Mouse (Mus musculus) retina, postnatal 7 days (tissue): ENCODE data around the gene Rpl23a.

Experiments used
- DNase-seq: peaks from one replicate; pipeline ENCODE4 v3.0.0-alpha.2; 2012; ENCODE audit warnings: low read depth, low spot score

Rpl23a gene

DNA sequence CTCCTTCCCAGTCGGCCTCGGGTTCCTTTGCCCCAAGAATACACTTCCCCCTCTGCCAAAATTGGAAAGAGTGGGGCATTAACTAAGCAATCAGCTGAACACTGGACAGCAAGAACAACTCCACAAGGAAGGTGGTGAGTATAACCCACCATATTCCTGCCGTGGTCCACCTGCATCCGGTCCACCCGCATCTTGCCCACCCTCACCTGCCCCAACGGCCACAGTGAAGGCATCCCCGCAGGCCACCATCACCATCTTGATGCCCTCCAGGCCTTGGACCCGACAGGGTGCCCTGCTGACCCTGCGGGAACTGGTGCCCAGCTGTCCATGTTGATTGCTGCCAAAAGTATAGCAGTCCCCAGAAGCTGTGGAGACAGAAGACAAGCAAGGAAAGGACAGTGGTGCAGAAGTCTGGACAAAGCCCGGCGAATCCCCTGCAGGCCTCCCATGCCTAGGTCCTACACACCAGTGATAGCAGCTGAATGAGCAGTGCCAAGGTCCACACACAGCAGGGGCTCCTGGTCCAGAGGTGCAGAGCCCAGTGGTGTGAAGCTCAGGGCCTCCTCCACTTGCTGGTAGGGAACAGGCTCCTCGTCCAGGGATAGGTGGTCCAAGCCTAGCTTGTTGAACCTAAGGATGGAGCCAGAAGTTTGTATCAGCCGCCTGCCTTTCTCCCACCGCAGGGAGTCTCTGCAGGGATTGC, 16.0 kb downstream of the Rpl23a start:
- no peak for DNase-seq

DNA sequence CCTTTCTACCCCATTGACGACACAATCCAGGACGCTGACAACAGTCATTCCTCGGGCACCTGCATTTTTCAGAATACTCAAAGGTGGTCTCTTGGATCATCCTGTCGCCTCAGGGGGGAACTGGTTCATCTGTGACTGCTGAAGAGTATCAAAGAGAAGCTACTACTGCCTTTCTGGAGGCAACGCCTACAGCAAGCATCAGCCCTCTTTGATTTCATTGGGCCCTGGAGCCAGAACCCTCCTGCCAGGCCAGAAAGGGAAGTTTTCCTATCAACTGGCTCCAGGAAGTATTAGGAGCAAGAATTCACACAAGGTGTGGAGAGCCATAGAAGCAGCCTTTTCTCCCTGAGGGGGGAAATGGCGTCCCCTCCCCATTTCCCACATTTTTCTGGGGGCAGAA, 16.7 kb downstream of the Rpl23a start:
- DNase-seq = no peak

DNA sequence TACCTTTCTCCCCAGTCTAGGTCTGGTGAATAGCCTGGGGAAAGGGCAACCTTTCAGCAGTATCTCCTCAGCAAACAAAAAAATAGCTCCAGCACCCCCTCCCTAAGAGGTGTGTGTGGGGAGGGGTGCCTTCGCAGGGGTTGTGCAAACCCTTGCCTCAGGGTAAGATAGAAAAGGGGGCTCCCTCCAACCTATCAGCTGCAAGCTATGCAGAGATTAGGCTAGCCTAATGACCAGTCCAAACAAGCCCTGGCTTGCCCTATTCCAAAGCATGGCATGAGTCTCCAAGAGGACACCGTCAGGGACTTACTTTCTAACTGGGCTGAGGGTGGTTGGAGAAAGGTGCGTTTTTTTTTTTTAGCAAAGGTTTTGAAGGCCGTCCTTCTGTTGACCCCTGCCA, 17.2 kb downstream of the Rpl23a start:
- DNase-seq = no peak

DNA sequence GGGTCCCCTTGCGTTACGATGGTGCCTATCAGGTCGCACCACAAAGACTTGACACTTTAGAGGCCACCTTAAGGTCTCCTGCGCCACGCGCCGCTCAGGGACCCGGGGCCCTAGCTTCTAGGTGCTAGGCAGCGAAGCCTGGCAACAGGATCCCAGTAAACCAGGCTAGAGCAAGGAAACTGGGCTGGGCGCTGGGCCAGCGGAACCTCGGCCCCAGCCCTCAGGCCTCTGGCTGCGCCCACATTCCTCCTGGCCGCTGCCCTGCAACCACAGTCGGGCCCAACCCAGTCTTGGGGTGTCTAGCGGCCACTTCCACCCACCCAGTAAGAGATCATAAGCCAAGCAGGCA, 17.6 kb downstream of the Rpl23a start:
- DNase-seq = no peak

DNA sequence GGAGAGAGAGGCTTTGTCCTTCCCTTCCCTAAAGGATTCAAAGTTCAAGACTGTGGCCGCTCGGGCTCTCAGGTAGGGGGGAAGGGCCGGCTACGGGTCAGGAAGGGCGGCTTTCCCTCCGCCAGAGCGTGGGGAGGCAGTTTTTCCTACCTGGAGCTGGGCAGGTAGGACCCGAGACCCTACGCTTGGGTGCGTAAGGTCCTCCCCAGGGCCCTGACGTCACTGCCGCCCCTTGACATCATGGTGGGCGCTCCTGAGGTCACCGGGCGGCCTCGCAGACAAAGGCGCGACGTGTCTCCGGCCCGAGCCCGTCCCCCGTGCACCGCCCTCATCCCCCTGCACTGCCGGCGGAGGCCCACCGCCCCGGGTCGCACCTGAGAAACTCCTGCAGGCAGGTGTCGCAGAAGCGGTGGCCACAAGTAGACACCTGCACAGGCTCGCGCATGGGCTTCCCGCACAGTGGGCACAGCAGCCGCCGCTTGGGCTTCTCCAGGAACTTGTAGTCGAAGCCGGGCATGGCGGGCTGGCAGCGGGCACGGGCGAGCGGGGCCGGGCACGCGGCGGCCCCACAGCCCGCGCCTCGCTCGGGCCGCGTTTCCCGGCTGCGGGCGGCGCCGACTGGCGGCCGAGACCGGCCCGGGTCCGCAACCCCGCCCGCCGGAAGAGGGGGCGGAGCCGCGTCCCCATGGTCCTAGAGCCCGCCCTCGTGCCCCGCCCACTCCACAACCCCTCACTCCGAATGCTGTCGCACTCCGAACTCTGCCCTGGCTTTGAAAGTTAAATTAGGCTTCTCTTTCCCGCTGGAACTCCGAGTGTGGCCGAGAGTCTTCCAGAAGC, 18.2 kb downstream of the Rpl23a start, which contains the start of gene Traf4:
Gene Traf4, minus strand, starts transcription at position 666 of the 837 bp plus-strand sequence.
- peak; percentile 66 for DNase-seq

DNA sequence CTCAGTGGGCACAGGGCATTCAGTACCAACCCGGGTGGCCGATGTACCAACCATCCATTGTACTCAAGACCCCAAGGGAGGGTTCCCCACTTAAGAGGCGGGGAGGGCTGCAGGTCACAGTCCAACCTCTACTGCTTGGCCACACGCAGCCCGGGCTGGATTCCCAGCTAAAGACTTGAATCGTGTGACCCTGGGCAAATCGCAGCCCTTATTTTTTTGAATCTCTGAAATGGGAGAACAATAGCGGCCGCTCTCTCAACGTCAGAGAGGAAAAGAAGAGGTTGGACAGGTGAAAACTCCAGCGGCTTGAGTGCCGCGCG, 18.8 kb downstream of the Rpl23a start:
- DNase-seq = no peak

DNA sequence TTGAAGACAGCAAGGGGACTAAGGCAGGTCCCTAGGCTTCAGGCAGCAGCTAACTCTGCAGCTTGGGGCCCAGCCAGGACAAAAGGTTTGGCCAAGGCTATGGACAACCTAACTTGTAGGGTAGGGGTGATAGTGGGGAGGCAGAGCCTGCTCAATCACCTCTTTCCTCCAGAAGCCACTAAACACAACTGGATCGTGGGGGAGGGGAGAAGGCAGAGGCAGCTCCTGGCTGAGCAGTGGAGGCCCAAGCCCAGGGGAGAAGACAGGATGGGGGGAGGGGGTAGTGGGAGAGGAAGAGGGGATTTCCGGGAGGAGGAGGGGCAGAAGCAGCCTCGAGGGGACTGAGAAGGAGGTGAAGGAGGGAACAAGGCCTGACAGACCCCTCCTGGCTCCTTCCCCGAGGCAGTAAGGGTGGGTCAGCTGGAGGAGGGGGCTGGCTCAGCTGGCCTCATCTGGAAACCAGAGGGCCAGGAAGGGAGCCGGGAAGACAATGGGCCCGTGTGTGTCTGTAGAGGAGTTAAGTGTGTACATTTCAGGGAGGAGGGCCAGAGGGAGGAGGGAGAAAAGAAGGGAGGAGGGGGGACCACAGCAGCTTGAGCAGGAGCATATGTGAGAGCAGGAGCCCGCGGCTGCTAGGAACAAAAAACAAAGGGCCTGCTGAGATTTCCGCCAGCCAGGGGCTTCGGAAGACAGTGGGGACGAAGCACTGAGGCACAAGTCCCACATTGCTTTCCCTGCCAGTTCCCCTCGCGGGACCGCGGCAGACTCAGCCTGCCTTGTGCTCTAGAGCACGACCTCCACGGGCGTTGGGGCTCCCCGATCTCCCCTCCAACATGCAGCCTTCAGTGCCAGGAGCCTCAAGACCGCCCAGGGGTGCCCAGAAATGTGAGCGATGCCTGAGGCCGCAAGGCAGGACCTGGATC, 19.4 kb downstream of the Rpl23a start:
- DNase-seq = no peak

DNA sequence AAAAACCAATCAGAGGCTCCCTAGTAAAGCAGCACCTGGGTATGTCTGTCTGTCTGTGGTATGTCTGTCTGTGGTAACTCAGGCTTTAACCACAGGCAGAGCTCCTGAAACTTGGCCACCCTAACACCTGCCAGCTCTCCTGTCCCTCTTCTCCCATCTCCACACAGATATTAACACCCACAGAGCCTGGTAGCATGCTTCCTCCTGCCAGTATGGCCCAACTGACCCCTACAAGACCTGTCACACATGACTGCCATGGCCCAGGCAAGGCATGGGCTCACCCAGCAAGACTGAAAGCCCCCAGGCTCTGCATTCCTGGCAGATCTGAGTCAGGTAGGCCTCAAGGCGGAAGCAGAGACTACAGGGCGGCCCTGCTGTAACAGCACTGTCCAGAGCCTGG, 20.3 kb downstream of the Rpl23a start:
- no peak for DNase-seq

DNA sequence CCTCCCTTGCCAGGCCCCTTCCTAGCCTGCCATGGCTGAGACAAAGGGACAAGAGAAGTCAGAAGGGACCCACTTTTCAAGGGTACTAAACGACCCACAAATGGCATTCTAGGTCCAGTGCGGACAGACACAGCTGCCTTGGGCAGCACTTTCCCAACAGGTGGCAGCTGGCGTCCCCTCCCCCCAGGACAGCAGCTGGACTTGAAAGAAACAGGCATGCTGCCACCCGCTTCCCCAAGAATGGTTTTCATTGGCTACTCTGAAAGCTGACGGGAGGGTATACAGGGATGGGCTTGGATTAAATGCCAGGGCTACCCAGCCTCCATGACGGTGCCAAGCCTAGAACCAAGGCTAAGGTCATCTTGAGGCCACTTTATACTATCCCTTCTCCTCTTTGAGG, 20.9 kb downstream of the Rpl23a start:
- no peak for DNase-seq

DNA sequence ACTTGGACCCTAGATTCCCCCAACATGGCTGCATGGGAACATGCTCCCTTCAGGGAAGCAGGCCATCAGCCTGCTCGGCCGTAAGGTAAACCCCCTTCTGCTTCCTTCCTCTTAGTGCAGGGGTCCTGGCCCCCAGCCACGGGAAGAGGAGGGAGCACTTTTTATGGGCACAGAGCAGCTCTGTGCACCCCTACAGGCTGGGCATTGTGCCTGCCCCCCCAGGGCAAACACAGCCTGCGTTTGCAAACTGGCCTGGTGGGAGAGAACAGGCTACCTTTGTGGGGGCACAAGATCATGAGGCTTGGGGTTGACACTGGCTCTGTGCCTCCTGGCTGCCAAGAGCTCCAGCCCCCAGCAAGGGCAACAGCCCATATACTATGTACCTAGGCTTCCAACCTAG, 21.4 kb downstream of the Rpl23a start:
- DNase-seq = no peak

DNA sequence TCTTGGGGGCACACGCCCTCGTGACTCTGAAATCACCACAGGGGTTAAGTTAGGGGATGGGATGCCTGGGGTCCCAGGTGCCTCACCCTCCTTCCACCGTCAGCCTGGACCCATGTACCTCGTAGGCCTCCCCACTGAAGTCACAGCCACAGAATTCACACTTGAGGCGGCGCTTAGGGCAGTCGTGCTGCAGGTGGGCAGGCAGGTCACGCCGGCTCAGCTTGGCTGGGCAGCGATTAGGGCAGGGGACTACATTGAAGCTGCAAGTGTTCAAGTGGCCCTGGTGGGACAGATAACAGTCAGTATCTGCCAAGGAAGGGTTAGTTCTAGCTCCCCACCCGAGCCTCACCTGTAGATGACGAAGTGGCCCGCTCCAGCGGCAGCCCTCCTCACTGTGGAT, 22.2 kb downstream of the Rpl23a start:
- no peak for DNase-seq

DNA sequence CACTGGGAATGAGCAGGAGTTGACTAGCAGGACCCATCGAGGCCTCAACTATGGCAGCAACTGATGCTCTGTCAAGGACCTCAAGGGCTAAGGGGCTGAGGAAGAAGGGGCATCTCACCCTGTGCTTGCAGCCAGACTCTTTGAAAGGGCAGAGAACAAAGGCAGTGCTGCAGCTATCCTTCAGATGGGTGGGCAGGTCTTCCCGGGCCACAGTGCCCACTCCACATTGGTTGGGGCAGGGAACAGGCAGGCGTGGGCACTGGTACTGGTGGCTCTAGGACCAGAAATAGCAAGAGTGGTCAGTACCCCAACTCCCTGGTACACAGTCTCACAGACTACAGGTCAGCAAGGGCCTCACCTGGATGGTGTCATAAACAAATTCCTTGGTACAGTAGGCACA, 22.7 kb downstream of the Rpl23a start:
- no peak for DNase-seq

DNA sequence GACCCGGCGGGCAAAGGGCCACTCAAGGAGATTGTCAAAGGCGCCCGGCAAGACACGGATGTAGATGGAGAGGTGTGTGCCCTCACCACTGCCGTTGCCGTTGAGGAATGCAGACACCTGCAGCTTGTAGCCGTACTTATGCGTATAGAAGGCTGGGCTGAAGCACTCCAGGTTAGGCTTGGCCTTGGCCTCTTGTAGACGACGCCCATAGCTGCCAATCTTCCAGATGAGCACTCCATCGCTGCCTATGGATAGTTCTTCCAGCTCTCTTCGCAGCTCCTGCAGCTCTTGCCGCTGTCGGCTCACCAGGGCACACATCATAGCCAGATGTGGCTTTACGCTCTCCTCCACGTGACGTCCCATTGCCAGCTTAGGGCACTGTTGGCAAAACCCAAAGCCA, 23.2 kb downstream of the Rpl23a start:
- DNase-seq = no peak

DNA sequence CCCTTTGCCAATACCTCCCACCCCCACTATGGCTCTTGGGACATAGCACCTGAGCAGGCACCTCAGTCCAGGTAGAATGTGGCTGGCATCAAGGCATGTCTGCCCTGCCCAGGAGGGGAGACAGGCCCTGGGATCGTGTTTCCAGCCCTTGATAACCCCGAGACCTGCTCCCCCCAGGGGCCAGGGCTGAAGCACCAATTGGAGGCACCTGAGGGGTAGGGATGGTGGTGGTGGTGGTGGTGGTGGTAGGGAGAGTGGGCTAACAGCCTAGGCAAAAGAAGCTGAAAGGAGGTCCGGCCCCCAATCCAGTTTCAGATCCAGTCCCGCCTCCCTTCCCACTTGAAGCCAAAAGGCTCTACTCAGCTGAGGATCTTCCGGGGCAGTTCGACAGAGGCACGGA, 23.8 kb downstream of the Rpl23a start:
- no peak for DNase-seq

DNA sequence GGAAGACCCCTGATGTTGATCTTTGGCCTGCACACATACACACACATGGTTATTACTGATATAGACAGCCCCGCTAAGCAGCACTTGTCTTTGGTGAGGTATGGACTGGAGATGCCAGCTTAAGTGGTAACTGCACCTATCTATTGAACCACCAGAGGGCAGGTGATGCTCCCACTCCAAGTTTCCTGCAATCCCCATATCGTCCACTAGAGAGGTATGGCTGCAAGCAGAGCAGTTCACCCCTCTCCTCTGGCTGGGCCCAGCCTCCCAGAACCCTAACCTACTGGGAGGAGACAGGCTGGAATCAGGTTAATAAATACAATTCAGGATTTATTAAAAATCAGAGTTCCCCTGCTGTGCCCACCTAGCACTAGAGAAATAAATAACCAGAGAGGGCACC, 24.3 kb downstream of the Rpl23a start:
- DNase-seq = peak; percentile 79

DNA sequence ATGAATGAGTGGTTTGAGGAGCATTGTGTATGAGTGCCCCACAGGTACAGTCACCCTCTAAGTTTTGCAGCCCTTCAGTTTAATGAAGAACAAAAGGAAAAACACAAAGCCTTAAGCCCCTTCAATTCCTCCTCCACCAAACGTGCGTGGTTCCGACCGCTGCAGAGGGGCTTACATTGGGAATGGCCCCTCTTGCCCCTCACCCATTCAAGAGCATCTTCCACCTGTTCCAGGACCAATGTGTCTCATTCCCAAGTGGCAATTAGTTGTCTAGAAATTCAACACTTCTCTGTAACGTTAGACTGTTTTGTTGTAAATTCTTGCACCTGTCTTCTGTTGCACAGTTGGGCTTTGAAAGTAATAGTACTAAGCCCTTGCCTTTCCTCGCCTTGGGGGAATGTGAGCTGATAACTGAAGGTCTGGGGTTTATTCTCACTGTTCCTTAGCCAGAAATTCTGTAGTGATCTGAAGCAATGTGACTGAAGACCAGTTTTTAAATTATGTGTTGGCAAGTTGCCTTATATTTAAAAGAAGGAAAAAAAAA, 27.2 kb downstream of the Rpl23a start:
- DNase-seq = no peak

DNA sequence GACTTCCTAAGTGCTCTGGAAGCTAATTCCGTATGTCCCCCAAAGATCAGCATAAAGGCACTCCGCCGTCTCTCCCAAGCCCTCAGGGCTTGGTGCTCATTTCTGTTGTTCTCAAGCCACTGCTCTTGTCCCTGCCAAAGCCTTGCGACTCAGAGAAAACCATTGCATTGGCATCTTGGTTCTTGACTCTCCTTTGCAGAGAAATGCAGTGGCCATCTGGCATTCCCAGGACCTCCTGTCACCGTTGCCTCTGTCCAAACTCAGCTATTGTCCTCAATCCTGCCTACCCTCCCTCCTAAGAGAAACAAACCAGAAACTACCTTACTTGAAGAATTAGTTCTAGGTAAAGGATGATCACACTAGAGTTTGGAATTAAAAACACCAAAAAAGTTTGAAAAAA, 27.7 kb downstream of the Rpl23a start:
- DNase-seq = no peak

DNA sequence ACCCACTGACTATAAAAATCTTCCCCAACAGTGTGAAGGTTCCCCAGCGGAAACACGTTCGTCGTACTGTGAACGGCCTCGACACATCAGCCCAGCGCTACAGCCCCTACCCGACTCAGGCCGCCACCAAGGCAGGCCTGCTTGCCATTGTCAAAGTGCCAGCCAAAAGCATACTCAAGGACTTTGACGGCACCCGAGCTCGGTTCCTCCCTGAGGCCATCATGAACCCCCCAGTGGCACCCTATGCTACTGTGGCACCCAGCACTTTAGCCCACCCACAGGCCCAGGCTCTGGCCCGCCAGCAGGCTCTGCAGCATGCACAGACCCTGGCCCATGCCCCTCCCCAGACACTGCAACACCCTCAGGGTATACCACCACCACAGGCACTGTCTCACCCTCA, 29.6 kb downstream of the Rpl23a start:
- no peak for DNase-seq

DNA sequence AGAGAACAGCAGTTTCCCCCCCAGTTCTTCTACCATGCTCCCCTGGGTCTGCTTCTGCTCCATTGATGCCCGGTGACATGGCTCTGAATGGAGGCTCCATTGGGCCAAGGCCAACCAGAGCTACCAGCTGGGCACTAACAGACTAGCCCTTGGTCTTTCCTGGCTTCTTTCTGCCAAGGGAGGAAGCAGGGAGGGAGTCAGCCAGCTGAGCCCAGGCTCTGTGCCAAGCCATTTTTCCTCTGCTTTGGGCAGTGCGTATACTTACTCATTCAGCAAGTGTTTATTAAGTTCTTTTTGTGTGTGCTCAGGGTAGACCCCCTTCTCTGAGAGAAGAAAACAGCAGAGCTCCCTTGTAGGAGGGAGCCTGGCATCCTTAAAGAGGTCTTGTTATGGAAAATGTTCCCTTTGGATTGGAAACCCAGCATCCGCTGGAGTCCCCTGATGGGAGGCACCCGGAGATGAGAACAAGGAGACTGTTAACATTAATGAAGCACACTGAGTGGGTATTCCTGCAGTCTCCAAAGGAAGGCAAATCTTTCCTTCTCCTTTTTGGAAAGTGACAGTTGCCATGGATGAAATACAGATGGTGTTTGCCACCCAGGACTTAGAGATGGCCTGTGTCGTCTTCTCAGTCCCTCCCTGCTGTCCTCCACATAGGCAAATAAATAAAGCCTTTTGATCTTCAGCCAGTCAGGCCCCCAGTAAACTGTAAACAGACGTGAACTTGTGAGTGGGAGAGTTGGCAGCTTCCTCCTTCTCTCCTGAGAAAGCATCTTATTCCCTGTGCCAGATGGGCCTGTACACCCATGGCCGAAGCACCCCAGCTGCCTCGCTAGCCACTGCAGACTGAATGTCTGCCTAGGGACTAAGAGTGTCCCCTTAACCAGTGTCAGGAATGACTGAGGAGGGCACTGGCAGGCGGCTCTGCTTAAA, 30.8 kb downstream of the Rpl23a start:
- DNase-seq = no peak

DNA sequence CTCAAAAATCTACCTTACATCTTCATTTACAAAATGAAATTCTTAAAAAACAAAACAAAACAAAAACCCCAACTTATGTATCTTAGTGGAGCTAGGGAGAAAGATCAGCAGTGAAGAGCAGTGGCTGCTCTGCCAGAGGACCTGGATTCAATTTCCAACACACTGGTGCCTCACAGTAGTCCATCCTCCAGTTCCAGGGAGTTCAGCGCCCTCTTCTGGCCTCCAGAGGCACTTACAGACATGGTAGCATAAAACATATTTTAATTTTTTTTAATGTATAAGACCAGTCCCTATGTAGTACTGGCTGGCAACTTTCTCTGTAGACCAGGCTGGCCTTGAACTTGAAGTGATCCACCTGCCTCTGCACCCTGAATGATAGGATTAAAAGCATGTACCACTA, 32.2 kb downstream of the Rpl23a start:
- no peak for DNase-seq
